Comparison of ENCODE assay signal across 9 mouse cellular contexts in genomic region chr6:145009859-145010818, GRCm38 (mm10).
DNase-seq lines count a peak whose midpoint lies in the region; ATAC-seq lines count a peak whose summit lies in the region.
"Had no signal": no experiment of that assay in that cellular context is flagged by ENCODE, and none has a peak within 500 bp of the region (broad histone marks: within the 10 kb centered on the region; RNA-seq: fewer than 3 reads in every experiment).

No protein-coding gene starts in this region.

- no peak overlapping the region for H3K27ac ChIP-seq in forebrain, embryonic 10.5 days
- H3K27ac ChIP-seq in forebrain, embryonic 13.5 days = no peak overlapping the region
- H3K27ac ChIP-seq: lung, embryonic 15.5 days had no signal

- DNase-seq in forebrain, embryonic 10.5 days (ENCODE audit: extremely low spot score, low spot score) = peak; percentile 32
- DNase-seq in right cerebral cortex, adult 18-20 months = peak; percentile 31
- no peak for DNase-seq in right cerebral cortex, postnatal 36 days (ENCODE audit: low spot score in 2 of 2)
- DNase-seq in cerebellum, postnatal 25 days = peak; percentile 70 to 81
- peak; percentile 55 to 56 for DNase-seq in kidney, postnatal 4 days
- DNase-seq in retina, postnatal 1 day = peak; percentile 55
- DNase-seq in urinary bladder, adult 18-20 months (ENCODE audit: low spot score in 2 of 2) = no peak

- H3K4me2 ChIP-seq in forebrain, embryonic 13.5 days = no peak overlapping the region
- H3K4me2 ChIP-seq: lung, embryonic 15.5 days had no signal

- WGBS in forebrain, embryonic 10.5 days = 70% methylated on average over 8 of the region's 8 CpGs
- WGBS in forebrain, embryonic 13.5 days = 80% methylated on average over 8 of the region's 8 CpGs

- no peaks in the 10 kb centered on the region for H3K4me1 ChIP-seq in forebrain, embryonic 10.5 days
- no peaks in the 10 kb centered on the region for H3K4me1 ChIP-seq in forebrain, embryonic 13.5 days

- ATAC-seq in forebrain, embryonic 13.5 days = no peak

- no peak overlapping the region for H3K4me3 ChIP-seq in forebrain, embryonic 10.5 days
- H3K4me3 ChIP-seq in forebrain, embryonic 13.5 days = no peak overlapping the region
- H3K4me3 ChIP-seq: lung, embryonic 15.5 days had no signal

- H3K9ac ChIP-seq in forebrain, embryonic 13.5 days = no peak overlapping the region
- H3K9ac ChIP-seq: lung, embryonic 15.5 days had no signal

- H3K36me3 ChIP-seq in forebrain, embryonic 10.5 days (replicated peaks) = peaks cover 94% of the 10 kb centered on the region
- H3K36me3 ChIP-seq in forebrain, embryonic 13.5 days (ENCODE audit: poor library complexity, severe bottlenecking) = peaks cover 78% of the 10 kb centered on the region
- H3K36me3 ChIP-seq: lung, embryonic 15.5 days had no signal

- H3K27me3 ChIP-seq in forebrain, embryonic 10.5 days (ENCODE audit: poor library complexity, severe bottlenecking) = no peaks in the 10 kb centered on the region
- no peaks in the 10 kb centered on the region for H3K27me3 ChIP-seq in forebrain, embryonic 13.5 days
- H3K27me3 ChIP-seq: lung, embryonic 15.5 days had no signal

- H3K9me3 ChIP-seq in forebrain, embryonic 10.5 days = peaks cover 3% of the 10 kb centered on the region; the same call in 1 of the 2 replicates
- H3K9me3 ChIP-seq in forebrain, embryonic 13.5 days (replicated peaks) = peaks cover 3% of the 10 kb centered on the region
- H3K9me3 ChIP-seq: lung, embryonic 15.5 days had no signal

Comparison
In these comparisons a context has a peak if more than half of its experiments do, and no peak if none do; other contexts are left out.
1. DNase-seq: peak in forebrain, embryonic 10.5 days (single experiment), right cerebral cortex, adult 18-20 months (single experiment), cerebellum, postnatal 25 days (2 of 2), kidney, postnatal 4 days (2 of 2) and retina, postnatal 1 day (single experiment); none in right cerebral cortex, postnatal 36 days (0 of 2) and urinary bladder, adult 18-20 months (0 of 2).